Mouse (Mus musculus): ENCODE measurements around the gene Islr2.

DNA sequence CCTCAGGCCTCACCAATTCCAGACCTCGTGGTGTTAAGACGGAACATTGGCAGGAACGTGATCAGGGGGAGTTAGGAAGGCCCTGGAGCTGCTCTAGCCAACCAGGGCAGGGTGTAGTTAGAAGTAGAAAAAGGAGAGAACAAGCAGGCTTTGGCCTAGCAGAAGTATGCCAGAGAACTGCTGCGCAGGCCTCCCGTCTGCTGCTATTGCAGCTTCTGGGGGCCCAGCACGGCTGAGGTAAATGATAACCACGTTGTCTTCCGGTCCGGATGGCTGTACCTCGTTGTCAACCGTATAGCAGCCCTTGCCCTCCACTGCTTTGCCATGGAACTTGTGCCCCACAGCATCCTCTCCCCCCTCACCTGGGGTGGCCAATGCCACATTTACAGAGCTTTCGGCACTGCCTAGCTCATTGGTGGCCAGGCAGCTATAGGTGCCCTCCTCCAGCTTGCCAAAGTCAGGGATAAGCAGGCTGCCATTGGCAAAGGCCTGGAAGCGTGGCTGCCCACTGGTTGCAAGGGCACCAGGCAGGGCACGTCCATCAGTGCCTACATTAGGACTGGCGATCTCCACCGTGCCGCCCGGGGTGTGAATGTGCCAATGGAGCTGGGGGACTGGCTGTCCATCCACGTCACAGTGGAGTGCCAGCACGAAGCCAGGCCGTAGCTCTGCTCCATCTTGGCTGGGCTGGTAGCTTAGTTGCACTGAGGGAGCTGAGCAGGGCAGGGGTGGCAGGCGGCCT, 47.1 kb downstream of the Islr2 start:
- TF ChIP-seq POLR2A (IDR thresholded peaks at IDR 0.05; ENCODE audit: insufficient read depth, low read depth, low read length), result no peak
- no peak for TF ChIP-seq CTCF (IDR thresholded peaks at IDR 0.05; ENCODE audit: insufficient read depth, low read depth, low read length)
